Mouse (Mus musculus) lung, postnatal 0 days (tissue): ENCODE measurements around the gene Triml1.

Experiments used
- CTCF ChIP-seq: IDR thresholded peaks from 2 replicates; pipeline ENCODE4 v1.5.1; 2016; ENCODE audit warnings: antibody characterized with exemption, mild to moderate bottlenecking
- EP300 ChIP-seq: IDR thresholded peaks from 2 replicates; pipeline ENCODE4 v1.6.1; 2016; ENCODE audit warnings: antibody characterized with exemption, mild to moderate bottlenecking, control low read depth

GRCm38 (mm10) chr8:43169249-43169755 lies 28.0 kb upstream of the Triml1 start:
- TF ChIP-seq CTCF (no peak), EP300 (peak; percentile 32; the same call in 1 of the 2 replicates)
